Mouse (Mus musculus) mesoderm, embryonic 11.5 days (tissue): ENCODE measurements around the gene Slc39a1.

Experiments used
- DNase-seq: peaks from one replicate; pipeline ENCODE4 v3.0.0-alpha.2; 2012; ENCODE audit warnings: low read depth, low spot score

Slc39a1 gene

DNA sequence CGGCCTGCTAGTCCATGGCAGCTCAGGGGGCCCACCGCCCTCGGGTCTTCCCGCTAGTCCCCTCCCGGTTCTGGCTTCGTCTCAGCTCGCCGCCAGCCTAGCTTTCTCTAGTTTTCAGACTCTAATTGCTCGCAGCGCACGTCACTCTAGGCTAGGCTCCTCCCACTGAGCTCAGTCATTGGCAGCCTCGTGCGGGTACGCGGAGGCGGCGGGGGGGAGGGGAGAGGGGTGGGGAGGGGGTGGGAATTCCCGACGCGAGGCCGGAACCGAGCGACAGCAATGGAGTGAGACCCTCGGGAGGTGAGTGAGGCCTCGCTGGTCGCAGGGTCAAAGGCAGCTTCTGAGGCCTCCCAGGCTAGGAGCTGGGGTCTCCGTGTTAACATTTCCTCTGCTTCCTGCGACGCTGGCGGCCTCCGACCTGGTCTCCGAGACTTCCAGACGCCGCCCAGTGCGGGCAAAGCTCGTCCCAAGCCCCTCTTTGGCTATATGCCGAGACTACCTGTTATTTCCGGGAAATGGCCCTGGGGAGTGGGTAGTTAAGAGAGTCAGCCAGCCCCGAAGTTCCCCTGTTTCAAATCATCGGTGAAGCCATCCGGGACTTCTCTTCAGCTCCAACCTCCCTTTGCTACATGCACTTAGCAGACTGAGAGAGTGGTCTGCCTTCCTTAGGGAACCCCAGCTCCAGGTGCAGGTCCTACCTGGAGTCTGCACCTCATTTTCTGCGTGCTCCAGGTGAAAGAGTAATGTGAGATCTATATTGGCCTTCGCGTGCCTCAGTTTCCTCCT is at the start of gene Slc39a1:
Slc39a1 (plus strand) TSS at position 213 of the 786 bp plus-strand sequence.
- DNase-seq, result peak; percentile 97

DNA sequence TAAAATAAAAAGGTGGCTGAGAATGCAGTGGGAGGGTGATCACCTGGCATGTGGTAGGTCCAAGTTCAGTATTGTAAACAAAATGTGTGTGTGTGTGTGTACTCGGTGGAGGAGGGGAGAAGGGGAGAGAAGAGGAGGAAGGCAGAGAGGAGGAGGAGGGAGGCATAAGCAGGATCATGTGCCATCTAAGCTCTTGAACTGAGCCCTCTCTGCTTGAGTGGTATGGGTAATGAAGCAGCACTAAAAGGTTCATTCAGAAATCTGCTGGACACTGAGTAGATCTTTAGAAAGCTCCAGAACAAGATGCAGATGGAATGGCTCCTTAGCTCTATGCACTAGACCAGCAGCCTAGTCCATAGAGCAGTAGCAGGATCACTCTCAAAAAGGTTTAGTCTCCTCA is 45.1 kb upstream of the Slc39a1 start:
- no peak for DNase-seq

DNA sequence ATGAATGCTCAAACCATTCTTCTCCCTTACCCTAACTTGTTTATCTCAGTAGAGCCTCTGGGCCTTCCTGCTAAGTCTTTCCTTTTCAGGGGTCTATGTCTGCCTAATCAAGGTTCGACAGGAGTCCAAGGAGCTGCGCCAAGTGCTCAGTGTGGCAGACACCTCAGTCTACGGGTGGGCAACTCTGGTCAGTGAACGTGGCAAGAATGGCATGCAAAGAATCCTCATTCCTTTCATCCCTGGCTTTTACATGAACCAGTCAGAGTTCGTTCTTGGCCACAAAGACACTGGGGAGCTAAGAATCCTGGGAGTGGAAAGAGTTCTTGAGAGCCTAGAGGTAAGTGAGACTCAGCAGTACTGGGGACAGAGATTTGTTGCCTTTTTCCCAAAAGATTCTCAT is 44.4 kb upstream of the Slc39a1 start:
- no peak for DNase-seq

DNA sequence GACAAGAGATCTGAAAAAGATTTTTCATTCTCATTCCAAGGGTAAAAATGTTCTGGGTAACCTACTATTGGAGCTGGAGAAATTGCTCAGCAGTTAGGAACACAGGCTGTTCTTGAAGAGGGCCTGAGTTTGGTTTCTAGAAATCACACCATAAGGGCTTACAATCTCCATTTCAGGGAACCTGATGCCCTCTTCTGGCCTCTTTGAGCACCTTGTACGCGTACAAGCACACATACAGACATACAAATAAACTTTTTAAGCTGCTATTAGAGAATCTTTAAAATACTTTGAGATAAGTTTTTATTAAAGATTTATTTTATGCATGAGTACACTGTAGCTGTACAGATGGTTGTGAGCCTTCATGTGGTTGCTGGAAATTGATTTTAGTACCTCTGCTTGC is 43.4 kb upstream of the Slc39a1 start:
- DNase-seq, result no peak

DNA sequence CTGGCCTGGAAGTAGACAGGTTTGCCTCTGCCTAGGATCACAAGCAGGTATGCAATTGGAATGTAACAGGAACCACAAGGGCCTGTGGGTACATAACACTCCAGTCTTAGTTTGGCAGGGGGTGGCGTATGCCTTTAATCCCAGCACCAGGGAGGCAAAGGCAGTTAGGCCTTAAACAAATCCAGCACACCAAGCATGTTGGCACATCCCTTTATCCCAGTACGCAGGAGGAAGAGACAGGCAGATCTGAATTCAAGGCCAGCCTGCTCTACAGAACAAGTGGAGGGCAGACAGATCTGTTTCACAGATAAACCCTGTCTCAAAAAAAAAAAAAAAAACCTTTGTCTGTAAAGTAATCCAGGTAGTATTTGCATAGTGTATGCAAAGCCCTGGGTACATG is 39.3 kb upstream of the Slc39a1 start:
- DNase-seq, result no peak

DNA sequence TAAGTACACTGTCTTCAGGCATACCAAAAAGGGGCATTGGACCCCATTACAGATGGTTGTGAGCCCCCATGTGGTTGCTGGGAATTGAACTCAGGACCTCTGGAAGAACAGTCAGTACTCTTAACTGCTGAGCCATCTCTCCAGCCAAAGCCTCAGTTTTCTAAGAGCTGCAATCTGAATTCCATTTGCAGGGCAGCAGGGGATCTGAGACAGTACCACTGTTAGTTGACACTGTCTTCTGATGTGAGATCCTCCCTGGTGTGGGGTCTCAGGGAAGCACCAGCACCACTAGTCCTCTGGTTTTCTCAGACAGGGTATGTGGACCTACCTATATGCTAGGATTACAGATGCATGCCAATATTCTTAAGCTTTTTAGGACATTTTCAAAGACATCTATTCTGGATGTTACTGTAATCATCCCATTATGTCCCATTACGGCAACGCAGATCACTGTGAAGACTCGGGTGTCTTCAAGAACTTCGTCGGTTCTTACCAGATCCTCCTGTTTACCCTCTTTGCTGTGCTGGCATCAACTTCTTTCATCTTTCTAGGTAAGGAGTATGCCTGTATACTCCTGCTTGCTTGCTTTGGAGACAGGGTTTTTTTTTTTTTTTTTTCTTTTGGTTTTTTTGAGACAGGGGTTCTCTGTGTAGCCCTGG is 37.9 kb upstream of the Slc39a1 start:
- no peak for DNase-seq

DNA sequence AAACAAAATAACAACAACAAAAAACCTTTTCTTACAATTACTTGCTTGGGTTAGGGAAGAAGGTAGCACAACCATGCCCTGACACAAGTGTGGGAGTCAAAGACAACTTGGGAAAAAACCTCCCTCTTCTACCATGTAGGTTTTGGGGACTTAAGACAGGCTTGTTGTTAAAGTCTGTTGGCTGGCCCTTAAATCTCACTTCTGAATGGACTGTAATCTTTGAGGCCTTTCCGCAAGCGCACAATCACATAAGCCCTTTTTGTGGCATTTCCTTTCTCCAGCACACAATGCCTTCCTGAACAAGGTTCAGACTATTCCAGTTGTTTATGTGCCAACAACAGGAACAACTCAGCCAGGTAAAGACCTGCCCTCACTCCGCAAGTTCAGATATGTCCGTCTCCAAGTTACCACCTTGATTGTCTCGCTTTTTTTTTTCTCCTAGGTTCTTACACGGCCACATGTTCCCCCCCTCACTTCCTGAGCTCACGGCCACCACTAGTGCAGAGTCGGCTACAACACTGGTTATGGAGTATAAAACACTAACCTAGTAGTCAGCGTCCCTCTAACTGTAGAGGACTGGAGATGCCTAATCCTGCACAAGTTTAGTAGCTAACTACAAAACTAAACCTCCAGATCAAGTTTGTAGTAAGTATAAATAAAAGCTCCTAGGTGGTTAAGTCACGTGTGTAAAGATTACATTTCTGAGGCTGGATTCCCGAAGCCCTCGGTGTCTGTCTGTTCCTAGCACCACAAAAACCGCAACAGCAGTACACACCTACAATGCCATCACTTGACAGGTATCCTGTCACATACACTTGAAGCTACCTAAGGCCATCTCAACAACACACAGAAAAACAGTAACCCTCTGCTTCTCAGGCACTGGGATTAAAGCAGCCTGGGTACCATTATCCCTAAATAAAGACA is 36.2 kb upstream of the Slc39a1 start:
- no peak for DNase-seq

DNA sequence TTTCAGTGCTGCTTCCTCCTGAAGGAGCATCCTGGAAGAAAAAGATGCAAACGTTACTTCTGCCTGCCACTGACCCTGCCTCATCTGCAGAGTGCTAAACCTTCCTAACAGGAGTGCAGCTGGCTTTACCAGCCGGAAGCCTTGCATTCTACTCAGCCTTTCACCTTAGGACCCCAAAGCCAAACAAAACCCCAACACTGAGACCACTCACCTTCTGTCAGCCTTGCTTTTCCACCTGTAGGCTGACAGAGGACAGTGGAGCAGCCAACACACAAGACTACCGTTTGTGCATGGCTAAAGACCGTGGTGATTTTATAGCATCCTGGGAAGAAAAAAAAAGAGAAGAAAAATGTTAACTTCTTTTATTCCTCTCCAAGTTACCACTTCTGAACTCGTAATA is 35.2 kb upstream of the Slc39a1 start:
- DNase-seq, result no peak

DNA sequence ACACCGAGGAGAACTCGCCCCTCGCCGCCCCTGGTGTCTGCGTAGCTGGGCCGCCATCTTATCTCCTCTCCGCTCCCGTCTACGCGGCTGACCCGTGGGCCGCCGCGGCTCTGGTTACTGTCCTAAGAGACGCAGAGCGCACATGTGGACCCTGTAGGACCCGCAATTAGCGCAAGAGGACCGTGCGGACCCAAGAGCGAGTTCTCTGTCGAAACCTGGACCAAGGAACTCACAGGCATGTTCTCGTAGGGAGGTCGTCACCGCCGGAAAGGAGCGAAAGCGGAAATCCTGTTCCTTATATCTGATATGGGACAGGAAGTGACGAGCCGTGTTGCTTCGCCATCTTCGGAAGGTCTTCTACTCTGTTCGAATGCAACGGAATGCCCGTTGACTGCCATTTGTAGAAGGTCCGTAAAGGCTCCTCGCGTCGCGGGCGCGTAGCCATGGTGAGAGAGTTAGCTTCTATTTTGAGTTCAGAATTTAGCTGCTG is 34.5 kb upstream of the Slc39a1 start, which contains the start of the genes Rps27 and Rab13:
Rps27 (minus strand) TSS at position 275 of the 490 bp plus-strand sequence.
Rab13 (plus strand) TSS at position 319 of the 490 bp plus-strand sequence.
- DNase-seq, result peak; percentile 95

DNA sequence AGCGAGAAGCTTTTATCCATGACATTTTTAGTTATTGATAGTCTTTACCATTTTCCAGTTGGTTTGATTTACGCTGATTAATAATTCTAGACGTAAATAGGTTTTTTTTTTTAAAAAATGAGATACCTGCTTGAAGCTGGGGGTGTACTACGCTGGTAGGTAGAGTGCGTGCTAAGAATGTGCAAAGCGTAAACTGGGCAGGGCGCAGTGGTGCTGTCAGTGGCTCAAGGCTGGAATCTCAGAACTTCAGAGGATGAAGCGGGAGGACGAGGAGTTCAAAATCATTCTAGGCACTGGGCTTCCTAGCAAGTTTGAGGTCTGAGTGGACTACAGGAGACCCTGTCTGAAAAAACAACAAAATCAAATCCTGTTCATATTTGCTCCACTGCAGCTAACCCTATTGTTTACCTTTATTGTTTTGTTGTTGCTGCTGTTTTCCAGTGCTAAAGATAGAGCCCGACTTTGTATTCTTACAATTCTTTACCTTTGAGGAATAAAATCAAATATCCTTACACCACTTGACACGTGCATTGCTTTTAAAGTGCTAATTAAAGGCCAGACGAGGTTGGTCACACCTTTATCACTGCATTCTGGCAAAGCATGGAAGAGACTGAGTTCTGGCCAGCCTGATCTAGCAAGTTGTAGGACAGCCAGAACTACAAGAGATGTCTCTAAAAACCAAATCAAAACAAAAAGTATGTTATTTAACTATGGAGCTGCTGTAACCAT is 33.9 kb upstream of the Slc39a1 start:
- DNase-seq, result no peak

DNA sequence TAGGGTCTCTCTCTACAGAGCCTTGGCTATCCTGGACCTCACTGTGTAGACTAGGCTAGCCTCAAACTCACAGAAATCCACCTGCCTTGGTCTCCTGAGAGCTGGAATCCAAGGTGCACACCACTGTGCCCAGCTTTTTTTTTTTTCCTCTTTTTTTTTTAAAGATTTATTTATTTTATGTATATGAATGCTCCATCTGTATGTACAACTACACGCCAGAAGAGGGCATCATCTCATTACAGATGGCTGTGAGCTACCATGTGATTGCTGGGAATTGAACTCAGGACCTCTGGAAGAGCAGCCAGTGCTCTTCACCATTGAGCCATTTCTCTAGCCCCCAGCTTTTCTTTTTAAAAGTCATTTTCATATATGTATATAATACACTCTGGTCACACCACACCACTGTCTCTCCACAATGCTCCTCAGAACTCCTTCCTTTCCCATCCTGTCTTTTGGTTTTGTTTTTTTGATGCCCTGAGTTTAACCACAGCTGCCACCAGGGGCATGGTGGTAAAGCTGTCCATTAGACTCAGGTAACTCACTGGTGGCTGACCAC is 32.1 kb upstream of the Slc39a1 start:
- DNase-seq, result no peak

DNA sequence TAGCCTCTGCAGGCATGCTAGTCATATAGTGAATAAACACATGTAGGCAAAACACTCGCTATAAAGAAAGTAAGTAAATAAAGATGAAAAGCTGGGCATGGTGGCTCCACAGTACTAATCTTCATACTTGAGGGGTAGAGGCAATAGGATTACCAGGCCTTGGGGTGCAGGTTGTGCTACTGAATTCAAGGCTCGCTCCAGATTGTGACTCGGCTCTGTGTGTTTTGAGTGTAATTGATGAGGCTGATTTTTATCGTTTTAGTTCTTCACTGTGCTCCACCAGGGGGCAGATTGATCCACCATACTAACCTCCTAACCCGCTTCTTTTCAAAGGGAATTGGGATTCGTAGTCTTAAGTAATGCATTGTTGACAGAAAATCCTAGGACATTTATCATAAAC is 27.9 kb upstream of the Slc39a1 start:
- DNase-seq, result peak; percentile 79

DNA sequence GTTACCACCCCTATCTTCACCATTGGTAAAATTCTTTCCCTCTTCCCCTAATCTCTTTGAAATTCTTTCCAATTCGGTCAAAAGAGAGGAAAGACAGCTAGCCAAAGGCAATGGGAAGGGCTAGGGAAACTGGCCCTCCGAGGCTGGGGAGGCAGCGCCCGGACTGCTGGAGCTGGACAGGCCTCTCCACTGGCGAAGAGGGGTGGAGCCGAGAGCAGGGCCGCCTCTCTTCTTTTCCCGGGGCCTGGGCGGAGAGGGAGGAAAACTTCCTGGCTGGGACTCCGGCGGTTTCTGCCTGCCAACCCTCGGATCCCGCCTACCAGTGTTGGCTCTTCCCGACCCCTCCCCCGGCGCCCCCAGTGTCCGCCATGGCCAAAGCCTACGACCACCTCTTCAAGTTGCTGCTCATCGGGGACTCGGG is 27.4 kb upstream of the Slc39a1 start:
- DNase-seq, result peak; percentile 60

DNA sequence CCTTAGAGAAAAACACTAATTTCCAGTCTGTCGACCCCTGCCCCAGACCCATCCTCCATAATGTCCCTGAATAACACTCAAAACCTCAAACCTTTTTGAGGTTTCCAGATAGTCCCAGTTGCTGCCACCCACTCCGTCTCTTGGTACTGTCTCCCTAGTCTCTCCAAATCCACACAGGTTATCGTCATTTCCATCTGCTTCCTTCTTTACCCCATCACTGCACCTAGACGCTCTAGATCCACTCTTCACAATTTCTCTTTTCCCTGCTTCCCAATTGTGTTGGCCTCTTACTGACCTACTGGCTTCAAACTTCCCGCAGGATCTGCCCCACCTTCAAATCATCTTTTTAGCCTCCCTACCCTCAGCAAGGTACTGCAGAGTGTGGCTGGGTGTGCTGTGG is 26.8 kb upstream of the Slc39a1 start:
- no peak for DNase-seq

DNA sequence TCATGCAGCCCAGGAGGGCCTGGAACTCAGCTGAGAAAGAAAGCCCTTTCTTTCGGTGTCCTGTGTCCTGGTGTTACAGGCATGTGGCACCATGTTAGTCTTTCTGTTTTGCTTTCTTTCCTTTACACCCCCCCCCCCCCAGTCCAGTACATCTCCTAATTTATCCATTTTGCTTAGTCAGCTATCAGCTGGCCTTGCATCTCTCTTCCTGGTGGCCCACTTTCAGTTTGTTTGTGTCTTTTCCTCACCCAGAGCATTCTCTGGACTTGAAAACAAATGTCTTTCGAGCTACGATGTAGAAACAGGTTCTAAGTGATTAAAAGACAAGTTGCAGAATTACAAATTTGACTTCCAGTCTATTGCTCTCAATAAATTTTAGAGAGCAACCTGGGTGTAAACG is 25.5 kb upstream of the Slc39a1 start:
- no peak for DNase-seq

DNA sequence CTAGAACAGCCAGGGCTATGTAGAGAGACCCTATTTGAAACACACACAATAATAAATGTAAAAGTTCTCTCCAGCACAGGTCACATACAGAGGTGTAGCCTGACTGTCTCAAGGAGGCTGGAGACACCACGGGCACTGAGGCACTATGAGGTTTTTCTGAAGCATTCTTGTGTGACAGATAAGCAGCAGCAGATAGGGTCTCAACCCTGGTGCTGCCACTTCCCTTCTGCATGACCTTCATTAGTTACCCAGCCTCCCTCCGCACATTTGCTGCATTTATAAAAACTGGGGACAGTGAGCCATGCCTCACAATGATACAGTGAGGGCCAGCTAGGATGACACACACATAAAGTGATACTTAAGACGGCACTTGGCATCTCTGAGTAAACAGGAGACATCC is 25.0 kb upstream of the Slc39a1 start:
- no peak for DNase-seq

DNA sequence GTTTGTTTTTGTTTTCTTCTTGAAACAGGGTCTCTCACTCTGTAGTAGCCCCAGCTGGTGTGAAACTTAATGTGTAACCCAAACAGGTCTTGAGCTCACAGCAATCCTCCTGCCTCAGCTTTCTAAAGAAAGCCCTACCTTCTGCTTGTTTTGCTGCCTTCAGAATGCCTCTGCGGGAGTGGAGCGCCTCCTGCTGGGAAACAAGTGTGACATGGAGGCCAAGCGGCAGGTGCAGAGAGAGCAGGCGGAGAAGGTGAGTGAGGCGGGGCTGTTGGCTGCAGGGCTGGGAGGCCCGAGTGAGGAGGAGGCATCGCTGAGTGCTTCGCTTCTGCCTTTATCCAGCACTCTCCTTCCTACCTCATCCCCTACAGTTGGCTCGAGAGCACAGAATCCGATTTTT is 23.6 kb upstream of the Slc39a1 start:
- DNase-seq, result no peak

DNA sequence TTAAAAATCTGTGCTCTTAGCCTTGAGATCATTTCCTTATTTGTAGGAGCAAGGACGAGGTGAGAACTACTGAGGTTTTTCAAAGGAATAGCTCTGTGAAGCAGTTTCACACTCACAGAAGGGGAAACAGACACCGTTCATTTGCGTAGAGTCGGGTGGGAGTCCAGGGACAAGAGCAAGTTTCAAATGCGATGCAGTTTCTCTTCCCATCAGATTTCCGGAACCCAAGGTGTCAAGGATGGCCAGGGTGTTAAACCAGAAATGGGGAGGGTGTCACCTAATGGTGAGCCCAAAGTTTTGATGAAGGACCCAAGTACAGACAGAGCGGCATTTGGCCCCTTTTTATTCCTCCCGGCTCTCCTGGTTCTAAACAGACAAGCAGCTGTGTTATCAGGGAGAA is 16.9 kb upstream of the Slc39a1 start:
- DNase-seq, result no peak

DNA sequence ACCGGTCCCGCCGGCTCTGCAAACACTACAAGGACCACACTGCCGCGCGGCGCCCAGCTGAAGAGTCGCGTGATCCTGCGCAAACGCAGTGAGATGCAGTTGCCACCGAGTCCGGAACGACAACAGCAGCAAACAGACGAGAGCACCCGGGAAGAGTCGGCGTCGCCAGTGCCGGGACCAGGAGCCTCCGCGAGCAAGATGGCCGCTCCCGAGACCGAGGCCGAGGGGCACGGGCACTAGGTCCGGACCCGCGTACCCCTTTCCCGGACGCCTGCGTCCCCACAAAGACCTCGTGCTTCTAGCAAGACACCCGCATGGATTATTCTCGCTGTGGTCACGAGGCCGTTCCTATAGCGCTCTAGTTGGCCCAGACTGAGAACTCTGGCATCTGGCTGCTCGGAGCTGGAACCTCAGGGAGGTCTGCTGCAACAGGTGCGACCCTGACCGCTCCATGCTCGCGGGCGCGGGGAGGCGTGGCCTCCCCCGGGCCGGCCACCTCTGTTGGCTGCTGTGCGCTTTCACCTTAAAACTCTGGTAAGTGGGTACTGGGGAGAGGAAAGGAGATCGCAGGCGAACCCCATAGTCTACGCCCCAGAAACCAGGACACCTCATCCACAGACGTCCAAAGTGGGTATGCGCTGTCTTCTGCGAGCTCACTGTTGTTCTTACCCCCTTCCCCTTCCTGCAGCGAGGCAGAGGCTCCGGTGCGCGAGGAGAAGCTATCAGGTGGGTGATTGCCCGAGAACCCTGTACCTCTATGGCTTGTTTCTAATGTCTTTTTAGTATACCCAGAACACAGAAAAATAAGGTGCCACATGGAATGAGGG is 16.3 kb upstream of the Slc39a1 start, which contains the start of gene Jtb:
Jtb (plus strand) TSS at position 91 of the 827 bp plus-strand sequence.
- peak; percentile 94 for DNase-seq

DNA sequence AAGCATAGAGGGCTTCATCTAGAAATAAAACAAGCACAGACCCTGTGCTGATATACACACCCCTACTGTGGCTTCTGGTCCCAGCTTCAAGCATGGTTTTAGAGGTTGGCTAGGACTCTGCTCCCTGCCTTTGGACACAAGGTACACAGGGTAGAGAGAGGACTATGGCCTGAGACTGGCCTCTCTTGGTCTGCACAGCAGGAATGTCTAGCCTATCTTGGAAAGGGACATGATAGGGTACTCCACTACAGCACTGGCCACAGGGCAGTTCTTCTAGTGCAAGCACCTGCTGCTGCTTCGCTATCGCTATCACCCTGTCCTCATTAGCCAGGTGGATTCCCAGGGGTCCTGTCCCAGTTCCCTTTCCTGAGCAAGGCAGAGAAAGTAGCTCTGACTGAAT is 6.7 kb upstream of the Slc39a1 start:
- no peak for DNase-seq
